In the genomic region with DNA sequence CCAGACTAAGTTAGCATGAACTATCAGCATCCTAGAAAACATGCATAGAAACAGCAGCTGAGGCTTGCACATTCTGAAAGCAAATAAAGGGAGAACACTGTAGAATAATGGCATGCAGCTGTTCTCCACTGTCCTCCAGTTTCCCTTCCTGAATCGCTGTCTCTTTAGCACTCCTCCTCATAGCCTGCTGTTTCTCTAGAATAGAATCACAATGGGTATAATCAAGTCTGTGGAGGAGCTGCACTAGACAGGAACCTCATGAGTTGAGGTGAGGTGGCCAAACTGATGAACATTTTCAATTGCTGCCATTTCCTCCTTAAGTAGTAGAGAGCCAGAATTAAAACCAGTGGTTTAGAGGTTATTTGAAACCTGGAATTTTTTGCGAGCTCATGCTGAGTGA, we compare ENCODE assay signal across 19 mouse cellular contexts.
"Had no signal": no experiment of that assay in that cellular context is flagged by ENCODE, and none has a peak within 500 bp of the region (broad histone marks: within the 10 kb centered on the region; RNA-seq: fewer than 3 reads in every experiment).

No protein-coding gene starts in this region.

- DNase-seq: kidney, adult 2 months; kidney, postnatal 14 days; kidney, postnatal 4 days; liver; lung, adult 18-20 months; lung, postnatal 10 days; lung, postnatal 36 days; thymus, postnatal 25 days had no signal

- H3K4me3 ChIP-seq: kidney, embryonic 15.5 days; limb, embryonic 10.5 days; limb, embryonic 13.5 days; liver, embryonic 12.5 days; liver, embryonic 15.5 days; lung, embryonic 15.5 days; megakaryocyte, embryonic 14.5 days; midbrain, embryonic 10.5 days; midbrain, embryonic 13.5 days; myocyte had no signal

- H3K4me2 ChIP-seq: kidney, embryonic 15.5 days; limb, embryonic 13.5 days; liver, embryonic 12.5 days; liver, embryonic 15.5 days; lung, embryonic 15.5 days; midbrain, embryonic 13.5 days had no signal

- H3K4me1 ChIP-seq: kidney, embryonic 15.5 days; limb, embryonic 10.5 days; limb, embryonic 13.5 days; liver, embryonic 12.5 days; liver, embryonic 15.5 days; lung, embryonic 15.5 days; megakaryocyte, embryonic 14.5 days; midbrain, embryonic 10.5 days; midbrain, embryonic 13.5 days had no signal

- ATAC-seq: liver, embryonic 12.5 days; midbrain, embryonic 13.5 days; midbrain, embryonic 16.5 days had no signal

- H3K27ac ChIP-seq: kidney, embryonic 15.5 days; limb, embryonic 10.5 days; limb, embryonic 13.5 days; liver, embryonic 12.5 days; liver, embryonic 15.5 days; lung, embryonic 15.5 days; midbrain, embryonic 10.5 days; midbrain, embryonic 13.5 days had no signal

- H3K9me3 ChIP-seq: kidney, embryonic 15.5 days; limb, embryonic 10.5 days; limb, embryonic 13.5 days; liver, embryonic 12.5 days; liver, embryonic 15.5 days; lung, embryonic 15.5 days; midbrain, embryonic 10.5 days; midbrain, embryonic 13.5 days had no signal

- H3K27me3 ChIP-seq: kidney, embryonic 15.5 days; limb, embryonic 13.5 days; liver, embryonic 12.5 days; liver, embryonic 15.5 days; lung, embryonic 15.5 days; megakaryocyte, embryonic 14.5 days; midbrain, embryonic 13.5 days had no signal

- H3K9ac ChIP-seq: kidney, embryonic 15.5 days; limb, embryonic 13.5 days; liver, embryonic 12.5 days; liver, embryonic 15.5 days; lung, embryonic 15.5 days; midbrain, embryonic 13.5 days had no signal

- H3K36me3 ChIP-seq: kidney, embryonic 15.5 days; limb, embryonic 10.5 days; limb, embryonic 13.5 days; liver, embryonic 12.5 days; liver, embryonic 15.5 days; lung, embryonic 15.5 days; midbrain, embryonic 10.5 days; midbrain, embryonic 13.5 days had no signal
